Mouse (Mus musculus) induced T-regulatory cell, adult 2 months (primary cell): Measurements from ENCODE around the gene Olfr263.

Source experiments
- DNase-seq: peaks from one replicate; pipeline ENCODE4 v3.0.0-alpha.2; 2012; ENCODE audit warnings: low read depth

The Olfr263 gene

DNA sequence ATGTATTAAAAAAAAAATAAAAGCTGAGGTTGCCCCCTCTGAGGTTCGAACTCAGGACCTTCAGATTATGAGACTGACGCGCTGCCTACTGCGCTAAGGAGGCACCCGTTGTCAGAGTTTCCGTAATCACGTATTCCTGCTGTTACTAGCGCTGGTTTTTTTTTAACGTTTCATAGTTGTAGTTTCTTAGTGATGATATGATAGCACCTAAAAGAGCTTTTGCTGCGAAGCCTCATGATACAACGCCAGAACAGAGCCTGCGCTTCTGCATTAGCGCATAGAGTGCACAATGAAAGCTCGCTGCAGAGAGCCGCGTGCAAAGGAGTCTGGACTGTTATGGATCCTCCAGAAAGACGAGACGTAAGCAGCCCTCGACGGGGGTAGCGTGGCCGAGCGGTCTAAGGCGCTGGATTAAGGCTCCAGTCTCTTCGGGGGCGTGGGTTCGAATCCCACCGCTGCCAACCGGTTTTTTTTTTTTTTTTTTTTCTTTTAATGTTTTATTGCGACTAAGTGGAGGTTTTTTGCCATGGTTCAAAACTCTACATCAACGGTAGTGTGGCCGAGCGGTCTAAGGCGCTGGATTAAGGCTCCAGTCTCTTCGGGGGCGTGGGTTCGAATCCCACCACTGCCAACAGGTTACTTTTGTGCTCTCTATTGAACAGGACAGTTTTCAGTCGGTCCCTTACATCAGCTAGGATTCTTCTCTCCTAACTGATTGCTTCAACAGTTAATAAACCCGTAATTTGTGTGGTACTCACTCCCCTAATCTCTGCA is 40.4 kb downstream of the Olfr263 start:
- DNase-seq, result peak; percentile 95

DNA sequence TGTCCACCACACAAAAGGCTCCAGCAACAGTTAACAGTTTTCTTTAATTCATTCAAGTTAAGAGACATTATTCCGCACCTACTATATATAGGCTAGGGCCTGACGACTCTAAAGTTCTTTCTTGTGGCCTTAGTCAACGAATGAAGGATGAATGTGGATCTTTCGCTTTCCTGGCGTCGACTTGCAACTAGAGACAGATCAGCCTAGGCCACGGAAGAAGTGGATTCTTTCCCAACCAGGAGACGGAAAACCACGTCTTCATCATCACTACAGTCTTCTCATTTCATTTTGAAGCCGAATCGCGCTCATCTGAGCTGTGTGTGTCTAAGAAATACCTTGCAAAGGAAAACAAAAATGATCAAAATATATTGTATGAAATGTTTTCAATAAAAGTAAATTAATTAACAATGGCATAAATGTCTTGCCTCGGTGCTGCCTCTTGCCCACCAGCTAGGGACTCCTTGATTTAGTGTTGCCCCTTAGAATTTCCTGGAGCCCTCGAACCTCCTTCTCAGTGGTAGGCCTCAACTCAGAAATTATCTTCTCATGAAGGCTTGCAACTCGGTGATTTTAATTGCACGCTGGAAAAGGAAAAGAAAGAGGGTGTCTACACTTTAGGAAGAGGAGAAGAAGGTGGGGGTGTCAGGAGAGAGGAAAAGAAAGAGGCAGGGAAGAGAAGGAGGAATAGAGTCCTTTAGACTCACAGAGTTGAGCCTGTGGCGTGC is 41.2 kb downstream of the Olfr263 start:
- no peak for DNase-seq

DNA sequence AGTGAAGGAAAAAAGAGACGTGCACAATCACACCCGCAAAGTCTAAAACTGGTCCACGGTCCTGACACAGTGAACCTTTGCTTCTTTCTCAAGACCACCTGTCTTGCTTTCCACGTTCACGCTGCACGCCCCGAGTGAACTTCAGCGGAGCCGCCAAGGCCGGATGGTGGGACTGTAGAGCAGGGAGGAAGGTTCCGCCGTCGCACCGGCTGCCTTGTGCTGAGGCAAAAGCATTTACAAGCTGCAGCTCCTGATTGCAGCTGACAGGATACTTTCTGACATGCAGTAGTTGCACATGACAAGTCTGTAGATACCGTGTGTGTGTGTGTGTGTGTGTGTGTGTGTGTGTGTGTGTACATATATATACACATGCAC is 41.7 kb downstream of the Olfr263 start:
- DNase-seq, result no peak

DNA sequence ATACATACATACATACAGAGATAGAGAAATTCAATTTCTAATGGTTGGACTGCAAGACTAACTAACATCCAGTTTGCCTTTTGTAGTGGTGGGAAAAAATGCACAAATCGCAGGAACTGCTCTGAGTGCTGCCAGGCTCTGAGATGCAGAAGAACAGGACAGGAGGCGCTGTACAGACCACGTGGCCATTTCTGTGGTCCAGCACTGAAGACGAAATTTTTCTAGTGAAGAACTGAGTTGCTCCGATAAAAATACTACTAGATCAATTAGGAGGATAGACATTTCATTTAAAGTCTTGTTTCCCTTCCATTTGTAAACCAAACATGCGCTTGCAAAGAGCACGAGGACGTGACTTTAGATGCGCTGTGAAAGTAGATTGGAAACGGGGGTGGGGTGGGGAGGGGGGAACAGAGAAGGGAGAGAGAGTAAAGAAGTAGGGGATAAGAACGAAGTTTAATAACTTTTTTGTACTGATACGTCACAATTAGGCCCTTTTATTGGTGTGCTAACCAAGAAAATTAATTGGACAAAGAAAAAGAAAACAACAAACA is 42.2 kb downstream of the Olfr263 start:
- DNase-seq, result peak; percentile 61

DNA sequence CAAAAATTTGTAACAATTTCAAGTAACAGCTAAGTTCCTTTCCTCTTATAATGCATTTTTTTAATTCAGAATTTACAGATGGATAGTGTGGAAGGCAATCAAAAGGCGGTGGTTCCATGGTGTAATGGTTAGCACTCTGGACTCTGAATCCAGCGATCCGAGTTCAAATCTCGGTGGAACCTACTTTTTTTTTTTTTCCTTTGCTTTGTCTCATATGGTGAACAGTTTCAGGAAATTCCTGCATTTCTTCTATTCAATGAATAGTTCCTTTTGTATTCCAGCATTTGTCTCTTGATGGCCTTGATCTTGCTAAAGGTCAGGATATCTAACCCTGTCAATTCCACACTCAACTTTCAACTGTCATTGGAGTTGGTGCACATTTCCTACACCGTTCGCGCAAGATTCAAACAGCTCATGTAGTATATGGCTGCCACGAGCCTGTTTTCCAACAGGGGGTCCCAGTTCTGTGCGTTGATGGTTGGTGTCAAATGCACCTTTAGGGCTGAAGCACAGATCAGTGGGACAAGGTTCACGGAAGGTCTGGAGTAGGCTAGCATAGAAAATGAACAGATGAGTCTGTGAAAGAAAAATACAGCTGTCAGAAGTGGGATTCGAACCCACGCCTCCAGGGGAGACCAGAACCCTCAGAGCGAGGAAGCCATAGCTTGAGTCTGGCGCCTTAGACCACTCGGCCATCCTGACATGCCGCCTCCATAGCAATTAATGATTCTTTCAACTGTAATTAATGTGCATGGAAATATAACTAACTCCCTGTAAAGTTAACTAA is 43.0 kb downstream of the Olfr263 start:
- DNase-seq, result peak; percentile 89

DNA sequence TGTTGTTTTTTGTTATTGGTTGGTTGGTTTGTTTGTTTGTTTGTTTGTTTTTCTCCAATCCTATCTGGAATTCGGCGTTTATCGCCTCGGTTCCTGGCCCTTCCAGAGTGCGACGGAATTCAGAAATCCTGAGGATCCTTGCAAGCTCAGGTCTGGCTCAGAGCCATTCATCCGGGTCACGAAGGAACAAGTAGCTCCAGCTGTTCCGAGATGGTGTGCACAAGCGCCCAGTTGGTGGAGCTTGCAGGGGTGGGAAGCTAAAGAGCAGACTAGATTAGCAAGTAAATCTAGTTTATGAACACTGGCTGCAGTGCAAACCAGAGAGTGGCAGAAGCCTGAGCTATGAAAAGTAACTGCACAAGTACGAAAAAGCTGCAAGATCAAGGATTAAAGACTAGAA is 43.6 kb downstream of the Olfr263 start:
- peak; percentile 56 for DNase-seq

DNA sequence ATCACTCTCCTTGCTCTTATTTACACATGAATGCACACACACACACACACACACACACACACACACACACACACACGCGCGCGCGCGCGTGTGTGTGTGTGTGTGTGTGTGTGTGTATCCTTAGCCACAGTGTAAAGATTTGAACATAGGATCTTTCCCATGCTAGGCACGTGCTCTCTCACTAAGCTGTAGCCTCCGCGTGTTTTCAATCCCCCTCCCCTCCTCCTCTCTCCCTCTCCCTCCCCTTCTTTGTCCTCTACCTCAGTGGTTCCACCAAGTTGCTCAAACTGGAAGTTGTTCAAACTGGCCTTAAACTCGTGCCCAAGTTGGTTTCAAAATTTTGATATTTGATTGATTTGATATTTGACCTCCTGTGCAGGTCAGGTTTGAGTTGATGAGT is 47.3 kb downstream of the Olfr263 start:
- DNase-seq, result no peak

DNA sequence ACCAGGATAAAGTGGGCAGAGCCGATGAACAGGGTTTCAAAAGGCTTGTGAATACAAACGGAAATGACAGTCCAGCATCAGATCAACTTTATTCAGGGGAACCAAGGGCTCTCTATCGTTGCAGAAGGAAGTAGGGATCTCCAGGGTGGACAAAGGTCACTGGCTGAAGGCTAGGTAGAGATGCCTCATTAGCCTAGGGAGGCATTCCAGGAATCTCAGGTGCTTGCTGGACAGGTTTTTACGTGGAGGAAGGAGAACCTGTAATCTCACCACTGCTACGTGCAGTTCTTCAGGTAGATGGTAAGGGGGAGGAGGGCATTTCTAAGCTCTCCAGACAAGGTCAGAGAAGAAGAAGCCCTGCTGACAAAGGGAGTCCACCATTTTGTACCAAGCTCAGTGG is 48.2 kb downstream of the Olfr263 start:
- no peak for DNase-seq

DNA sequence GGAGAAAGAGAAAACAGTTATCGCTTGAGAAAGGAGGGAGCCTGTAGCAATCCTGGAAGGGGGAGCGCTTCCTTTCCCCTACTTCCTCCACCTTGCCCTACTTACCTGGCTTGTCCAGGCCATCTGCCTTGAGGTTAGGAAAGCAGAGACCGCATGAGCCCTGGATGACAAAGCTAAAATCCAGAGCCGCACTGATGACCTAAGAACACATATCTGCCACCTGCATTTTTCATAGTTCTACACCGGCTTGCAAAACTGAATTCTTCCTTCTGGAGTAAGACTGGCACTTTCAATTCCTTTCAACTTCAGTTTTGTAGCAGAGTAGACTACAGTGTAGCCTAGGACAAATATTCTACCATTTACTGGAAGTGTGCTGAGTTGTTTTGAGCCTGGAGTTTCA is 48.9 kb downstream of the Olfr263 start:
- no peak for DNase-seq

DNA sequence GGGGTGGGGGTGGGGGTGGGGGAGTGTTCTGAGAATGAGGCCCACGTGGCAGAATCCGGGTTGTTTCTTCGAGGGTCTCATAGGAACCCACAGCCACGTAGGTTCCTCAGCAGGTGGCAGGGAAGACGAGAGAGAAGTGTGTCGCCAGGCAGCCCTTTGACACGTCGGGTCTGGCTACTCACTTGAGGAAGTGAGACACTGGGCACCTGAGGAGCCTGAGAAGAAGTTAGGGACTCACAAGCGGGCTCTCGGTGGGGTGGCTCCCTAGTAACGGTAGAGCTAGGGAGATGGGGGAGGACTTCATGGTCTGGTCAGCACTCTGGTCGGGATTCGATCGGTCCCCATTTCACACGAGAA is 49.9 kb downstream of the Olfr263 start, which contains the start of gene Trim27:
TSS of gene Trim27 (plus strand) at position 79 of the 357 bp plus-strand sequence.
- no peak for DNase-seq

DNA sequence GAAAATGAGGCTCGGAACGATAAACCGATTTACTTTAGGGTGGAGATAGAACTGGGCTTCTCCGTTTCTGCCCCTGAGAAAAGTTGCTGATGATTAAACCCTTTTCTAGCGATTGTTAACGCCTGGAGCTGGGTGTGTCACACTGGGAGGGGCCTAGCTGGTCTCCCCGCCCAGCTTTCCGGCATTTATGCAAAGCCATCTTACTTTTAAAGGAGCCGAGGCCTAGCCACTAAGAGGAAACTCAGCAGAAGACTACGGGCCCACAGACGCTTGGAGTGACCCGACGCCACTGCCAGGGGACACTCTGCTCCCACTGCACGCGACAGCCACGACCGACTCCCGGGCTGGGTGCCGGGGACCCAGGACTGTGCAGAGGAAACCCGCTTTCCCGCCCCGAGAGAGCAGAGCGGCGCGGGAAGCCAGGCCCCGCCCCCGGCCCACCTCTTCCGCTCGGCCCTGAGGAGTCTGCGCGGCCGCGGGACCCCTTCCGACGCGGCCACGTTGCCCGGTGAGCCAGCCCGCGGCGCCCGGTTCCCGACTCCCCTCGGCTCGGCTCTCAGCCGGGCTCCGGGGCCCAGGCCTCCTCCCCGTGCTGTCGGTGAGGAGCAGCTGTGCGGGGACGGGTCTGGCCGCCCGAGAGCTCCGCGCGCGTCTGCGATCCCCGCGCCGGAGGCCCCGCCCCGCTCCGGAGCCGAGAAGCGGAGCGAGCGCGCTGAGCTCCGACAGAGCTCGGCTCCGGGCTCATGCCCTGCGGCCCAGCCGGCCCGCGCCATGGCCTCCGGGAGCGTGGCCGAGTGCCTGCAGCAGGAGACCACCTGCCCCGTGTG is 50.5 kb downstream of the Olfr263 start:
- DNase-seq, result peak; percentile 96

DNA sequence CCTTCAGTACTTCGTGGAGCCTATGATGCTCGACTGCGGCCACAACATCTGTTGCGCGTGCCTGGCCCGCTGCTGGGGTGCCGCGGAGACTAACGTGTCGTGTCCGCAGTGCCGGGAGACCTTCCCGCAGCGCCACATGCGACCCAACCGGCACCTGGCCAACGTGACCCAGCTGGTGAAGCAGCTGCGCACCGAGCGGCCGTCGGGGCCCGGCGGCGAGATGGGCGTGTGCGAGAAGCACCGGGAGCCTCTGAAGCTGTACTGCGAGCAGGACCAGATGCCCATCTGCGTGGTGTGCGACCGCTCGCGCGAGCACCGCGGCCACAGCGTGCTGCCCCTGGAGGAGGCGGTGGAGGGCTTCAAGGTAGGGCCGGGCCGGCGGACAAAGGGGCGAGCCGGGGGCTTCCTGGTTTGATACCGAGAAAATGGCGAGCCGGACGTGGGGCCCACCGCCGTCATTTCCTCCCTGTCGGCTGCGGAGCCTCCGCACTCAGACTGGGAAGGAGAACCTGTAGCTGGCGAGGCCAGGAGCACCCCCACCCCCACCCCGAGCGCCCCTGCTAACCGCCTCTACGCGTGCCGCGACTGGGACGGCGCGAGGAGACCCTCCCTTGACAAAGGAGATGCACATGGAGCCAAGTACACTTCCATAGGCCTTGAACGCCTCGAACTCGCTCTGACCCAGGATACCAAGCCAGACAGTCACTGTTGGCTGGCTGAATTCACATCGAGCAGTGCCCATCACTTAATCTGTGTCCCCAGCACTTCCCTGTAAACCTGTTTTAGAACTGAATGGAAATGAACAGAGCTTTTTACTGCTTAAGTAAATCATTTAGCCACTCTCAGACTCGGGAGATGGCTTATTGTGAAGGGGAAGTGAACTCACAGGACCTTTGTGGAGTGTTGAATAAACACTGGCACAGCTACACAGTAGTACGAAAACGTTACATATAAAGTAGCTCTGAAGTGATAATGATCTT is 51.4 kb downstream of the Olfr263 start:
- DNase-seq, result peak; percentile 86

DNA sequence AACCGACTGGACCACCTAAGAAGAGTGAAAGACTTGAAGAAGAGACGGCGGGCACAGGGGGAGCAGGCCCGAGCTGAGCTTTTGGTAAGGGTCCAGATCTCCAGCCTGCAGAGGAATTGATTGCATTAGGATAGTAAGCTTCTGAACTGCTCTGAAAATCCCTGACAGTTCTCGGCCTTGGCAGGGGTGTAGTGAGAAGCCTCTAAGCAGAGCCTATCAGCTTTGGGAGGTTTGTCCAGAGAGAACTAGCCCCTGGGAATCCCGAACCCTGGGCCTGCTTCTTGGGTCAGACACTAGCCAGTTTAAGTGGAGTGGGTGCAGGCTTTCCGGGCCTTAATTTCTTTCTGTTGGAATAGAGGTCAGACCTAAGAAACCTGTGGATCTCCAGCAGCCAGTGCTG is 52.6 kb downstream of the Olfr263 start:
- no peak for DNase-seq

DNA sequence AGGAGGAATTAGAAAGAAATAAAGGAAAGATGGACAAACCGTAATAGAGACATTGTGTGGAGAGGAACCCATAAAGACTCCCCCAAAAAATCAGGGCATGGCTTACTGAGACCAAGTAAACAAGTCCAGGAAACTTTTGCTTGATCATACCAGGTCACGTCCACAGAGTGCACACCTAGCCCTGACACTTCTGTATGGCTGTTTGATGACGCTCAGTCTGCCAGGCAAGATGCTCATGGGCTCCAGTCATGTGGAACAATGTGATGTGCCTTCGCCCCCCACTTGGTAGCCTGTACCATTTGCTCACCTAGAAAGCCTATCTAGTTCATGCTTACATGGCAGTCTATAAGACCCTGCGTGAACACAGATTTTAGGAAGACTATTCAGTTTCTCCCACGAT is 53.6 kb downstream of the Olfr263 start:
- no peak for DNase-seq

DNA sequence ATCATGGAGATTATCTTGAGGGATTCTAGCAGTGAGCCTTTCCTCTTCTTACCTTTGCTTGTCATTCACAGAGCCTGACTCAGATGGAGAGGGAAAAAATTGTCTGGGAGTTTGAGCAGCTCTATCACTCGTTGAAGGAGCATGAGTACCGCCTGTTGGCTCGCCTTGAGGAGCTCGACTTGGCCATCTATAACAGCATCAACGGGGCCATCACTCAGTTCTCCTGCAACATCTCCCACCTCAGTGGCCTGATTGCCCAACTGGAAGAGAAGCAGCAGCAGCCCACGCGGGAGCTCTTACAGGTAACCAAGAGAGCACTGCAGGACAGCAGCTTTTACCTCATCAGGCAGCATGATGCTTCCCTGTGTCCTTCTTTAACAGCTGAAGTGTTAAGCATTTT is 54.2 kb downstream of the Olfr263 start:
- DNase-seq, result no peak

DNA sequence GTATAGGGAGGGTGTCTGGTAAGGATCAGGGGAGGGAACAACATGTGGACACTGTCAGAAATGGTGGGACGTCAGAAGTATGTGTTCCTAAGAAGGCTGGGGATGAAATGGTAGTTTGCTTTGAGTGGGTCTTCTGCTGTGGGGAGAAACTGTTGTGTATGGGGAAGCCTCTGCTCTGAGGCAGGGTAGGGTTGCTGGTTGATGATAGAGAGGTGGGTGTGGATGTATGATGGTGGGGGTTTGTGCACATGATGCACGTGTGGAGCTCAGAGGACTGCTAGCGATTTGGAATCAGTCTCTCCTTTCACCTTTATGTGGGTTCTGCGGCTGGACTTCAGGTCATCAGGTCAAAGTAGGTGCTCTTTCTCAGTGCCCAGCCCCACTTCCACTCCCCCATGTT is 56.1 kb downstream of the Olfr263 start:
- DNase-seq, result no peak
